Mouse (Mus musculus): Measurements from ENCODE around the gene Lamtor4. TPM values are rescaled to one million over a fixed set of nuclear protein-coding genes. Genes with fewer than 3 reads are reported as not detected.
A peak's percentile ranks its signal among the peaks of the same experiment; 100 is the strongest.

Gene Lamtor4
- total RNA-seq, 1 experiment: 87.2 TPM

GRCm38 (mm10) chr5:138279585-138280424, 24.5 kb downstream of the Lamtor4 start, which contains the start of the genes Gm43720, Gpc2 and Stag3:
Gene Gm43720 (minus strand): TSS chr5:138279958.
Gene Gpc2 (minus strand): TSS chr5:138280005.
Gene Stag3 (plus strand): TSS chr5:138280240.
- peak within 1 kb of the TSS; percentile 81 for H3K9ac ChIP-seq (ENCODE audit: insufficient read depth, low read depth, low read length, poor library complexity, severe bottlenecking)
- H3K4me3 ChIP-seq (ENCODE audit: insufficient read depth in 1 of 2, low read depth in 1 of 2, low read length in 2 of 2, poor library complexity in 1 of 2, severe bottlenecking in 1 of 2): peak within 1 kb of the TSS; percentile 70 to 81
- TF ChIP-seq HCFC1 (IDR thresholded peaks at IDR 0.05; ENCODE audit: borderline replicate concordance, insufficient read depth, low read length): peak; percentile 66; the same call in 1 of the 2 replicates
- TF ChIP-seq ZNF384 (IDR thresholded peaks at IDR 0.05; ENCODE audit: low read depth, low read length): no peak
- in situ Hi-C loops (cut with MboI; ENCODE audit: low sequenced_read_pairs in 2 of 2, unreplicated experiment in 2 of 2): no loop called here
- peaks cover 2 to 9% of the 10 kb centered on the region in 2 experiments; a peak in 2 of 4 replicates for H3K4me1 ChIP-seq (ENCODE audit: control insufficient read depth in 2 of 2, insufficient read depth in 2 of 2, low read length in 2 of 2, poor library complexity in 1 of 2)
- peak; percentile 99 for DNase-seq (ENCODE audit: low read depth, low spot score)
- peaks cover 4% of the 10 kb centered on the region; the same call in 1 of the 2 replicates for H3K36me3 ChIP-seq (ENCODE audit: control insufficient read depth, insufficient read depth, low read length, poor library complexity, severe bottlenecking)
- no peak within 1 kb of the TSS; the same call in 1 of the 2 replicates for H3K27ac ChIP-seq (ENCODE audit: insufficient read depth, low read depth, low read length, poor library complexity, severe bottlenecking)
- no peaks in the 10 kb centered on the region for H3K9me3 ChIP-seq (ENCODE audit: control insufficient read depth, insufficient read depth, low read depth, low read length)

GRCm38 (mm10) chr5:138280425-138280768, 25.1 kb downstream of the Lamtor4 start:
- Histone ChIP-seq H3K36me3 (ENCODE audit: control insufficient read depth, insufficient read depth, low read length, poor library complexity, severe bottlenecking) (peaks cover 4% of the 10 kb centered on the region; the same call in 1 of the 2 replicates), H3K9me3 (ENCODE audit: control insufficient read depth, insufficient read depth, low read depth, low read length) (no peaks in the 10 kb centered on the region), H3K9ac (ENCODE audit: insufficient read depth, low read depth, low read length, poor library complexity, severe bottlenecking) (peak overlapping the region; percentile 80), H3K4me1 (ENCODE audit: control insufficient read depth in 2 of 2, insufficient read depth in 2 of 2, low read length in 2 of 2, poor library complexity in 1 of 2) (peaks cover 2 to 7% of the 10 kb centered on the region in 2 experiments; a peak in 1 of 4 replicates), H3K27ac (ENCODE audit: insufficient read depth, low read depth, low read length, poor library complexity, severe bottlenecking) (no peak overlapping the region; the same call in 1 of the 2 replicates), H3K4me3 (ENCODE audit: insufficient read depth in 1 of 2, low read depth in 1 of 2, low read length in 2 of 2, poor library complexity in 1 of 2, severe bottlenecking in 1 of 2) (peak overlapping the region; percentile 41 to 66)
- DNase-seq (ENCODE audit: low read depth, low spot score): no peak
- TF ChIP-seq CHD2 (IDR thresholded peaks at IDR 0.05; ENCODE audit: low read depth, low read length) (peak; percentile 99; the same call in 1 of the 2 replicates), HCFC1 (IDR thresholded peaks at IDR 0.05; ENCODE audit: borderline replicate concordance, insufficient read depth, low read length) (no peak), ZNF384 (IDR thresholded peaks at IDR 0.05; ENCODE audit: low read depth, low read length) (peak; percentile 82), MAFK (IDR thresholded peaks at IDR 0.05; ENCODE audit: insufficient read depth, low read depth, low read length) (no peak)
- in situ Hi-C loops (cut with MboI; ENCODE audit: low sequenced_read_pairs in 2 of 2, unreplicated experiment in 2 of 2): no loop called here

GRCm38 (mm10) chr5:138280829-138281228, 25.5 kb downstream of the Lamtor4 start:
- Histone ChIP-seq H3K4me3 (ENCODE audit: insufficient read depth in 1 of 2, low read depth in 1 of 2, low read length in 2 of 2, poor library complexity in 1 of 2, severe bottlenecking in 1 of 2) (peak overlapping the region; percentile 41 to 66), H3K9me3 (ENCODE audit: control insufficient read depth, insufficient read depth, low read depth, low read length) (no peaks in the 10 kb centered on the region), H3K9ac (ENCODE audit: insufficient read depth, low read depth, low read length, poor library complexity, severe bottlenecking) (peak overlapping the region; percentile 81; the same call in 1 of the 2 replicates), H3K36me3 (ENCODE audit: control insufficient read depth, insufficient read depth, low read length, poor library complexity, severe bottlenecking) (peaks cover 4% of the 10 kb centered on the region; the same call in 1 of the 2 replicates), H3K4me1 (ENCODE audit: control insufficient read depth in 2 of 2, insufficient read depth in 2 of 2, low read length in 2 of 2, poor library complexity in 1 of 2) (peaks cover 2 to 6% of the 10 kb centered on the region in 2 experiments; a peak in 1 of 4 replicates), H3K27ac (ENCODE audit: insufficient read depth, low read depth, low read length, poor library complexity, severe bottlenecking) (no peak overlapping the region)
- no peak for DNase-seq (ENCODE audit: low read depth, low spot score)
- in situ Hi-C loops (cut with MboI; ENCODE audit: low sequenced_read_pairs in 2 of 2, unreplicated experiment in 2 of 2): no loop called here
- no peak for TF ChIP-seq ZC3H11A (IDR thresholded peaks at IDR 0.05; ENCODE audit: borderline replicate concordance, low read depth, low read length)
- no peak for TF ChIP-seq MAFK (IDR thresholded peaks at IDR 0.05; ENCODE audit: insufficient read depth, low read depth, low read length)
- TF ChIP-seq ZNF384 (IDR thresholded peaks at IDR 0.05; ENCODE audit: low read depth, low read length): 0 out of 2 replicates have a peak, but pooled peaks have one; percentile 60

- peaks cover 0 to 5% of the 10 kb centered on the region in 2 experiments; a peak in 1 of 4 replicates for H3K4me1 ChIP-seq (ENCODE audit: control insufficient read depth in 2 of 2, insufficient read depth in 2 of 2, low read length in 2 of 2, poor library complexity in 1 of 2)
- H3K36me3 ChIP-seq (ENCODE audit: control insufficient read depth, insufficient read depth, low read length, poor library complexity, severe bottlenecking): peaks cover 6% of the 10 kb centered on the region; the same call in 1 of the 2 replicates
- H3K4me3 ChIP-seq (ENCODE audit: insufficient read depth in 1 of 2, low read depth in 1 of 2, low read length in 2 of 2, poor library complexity in 1 of 2, severe bottlenecking in 1 of 2): no peak overlapping the region
- TF ChIP-seq ZC3H11A (IDR thresholded peaks at IDR 0.05; ENCODE audit: borderline replicate concordance, low read depth, low read length): no peak
- TF ChIP-seq MAFK (IDR thresholded peaks at IDR 0.05; ENCODE audit: insufficient read depth, low read depth, low read length): no peak
- TF ChIP-seq CHD2 (IDR thresholded peaks at IDR 0.05; ENCODE audit: low read depth, low read length): no peak
- no peak for DNase-seq (ENCODE audit: low read depth, low spot score)
- no peak overlapping the region for H3K27ac ChIP-seq (ENCODE audit: insufficient read depth, low read depth, low read length, poor library complexity, severe bottlenecking)
- no peak overlapping the region for H3K9ac ChIP-seq (ENCODE audit: insufficient read depth, low read depth, low read length, poor library complexity, severe bottlenecking)
- in situ Hi-C loops (cut with MboI; ENCODE audit: low sequenced_read_pairs in 2 of 2, unreplicated experiment in 2 of 2): no loop called here
- H3K9me3 ChIP-seq (ENCODE audit: control insufficient read depth, insufficient read depth, low read depth, low read length): no peaks in the 10 kb centered on the region
Observed at GRCm38 (mm10) chr5:138281798-138282197, 26.5 kb downstream of the Lamtor4 start.
